Mouse (Mus musculus): ENCODE results near the gene Kmt5b.

GRCm38 (mm10) chr19:3767781-3768696 is 818 bp downstream of the Kmt5b start:
- TF ChIP-seq ZNF384 (IDR thresholded peaks at IDR 0.05; ENCODE audit: low read depth, low read length) (peak; percentile 51), HCFC1 (IDR thresholded peaks at IDR 0.05; ENCODE audit: borderline replicate concordance, insufficient read depth, low read length) (peak; percentile 63; the same call in 1 of the 2 replicates), ZC3H11A (IDR thresholded peaks at IDR 0.05; ENCODE audit: borderline replicate concordance, low read depth, low read length) (no peak), MAFK (IDR thresholded peaks at IDR 0.05; ENCODE audit: insufficient read depth, low read depth, low read length) (no peak)
